Mouse (Mus musculus) telencephalon, adult 2 months (tissue): ENCODE measurements around the gene Racgap1.

ENCODE experiments used
- DNase-seq: peaks from one replicate; pipeline ENCODE4 v3.0.0-alpha.2; 2011; ENCODE audit warnings: low read depth, low spot score

Gene Racgap1

GRCm38 (mm10) chr15:99619821-99620220, 31.6 kb downstream of the Racgap1 start:
- no peak for DNase-seq

- no peak for DNase-seq
Observed at GRCm38 (mm10) chr15:99618595-99618994, 32.9 kb downstream of the Racgap1 start.

- no peak for DNase-seq
Observed at GRCm38 (mm10) chr15:99615246-99615645, 36.2 kb downstream of the Racgap1 start.

DNA sequence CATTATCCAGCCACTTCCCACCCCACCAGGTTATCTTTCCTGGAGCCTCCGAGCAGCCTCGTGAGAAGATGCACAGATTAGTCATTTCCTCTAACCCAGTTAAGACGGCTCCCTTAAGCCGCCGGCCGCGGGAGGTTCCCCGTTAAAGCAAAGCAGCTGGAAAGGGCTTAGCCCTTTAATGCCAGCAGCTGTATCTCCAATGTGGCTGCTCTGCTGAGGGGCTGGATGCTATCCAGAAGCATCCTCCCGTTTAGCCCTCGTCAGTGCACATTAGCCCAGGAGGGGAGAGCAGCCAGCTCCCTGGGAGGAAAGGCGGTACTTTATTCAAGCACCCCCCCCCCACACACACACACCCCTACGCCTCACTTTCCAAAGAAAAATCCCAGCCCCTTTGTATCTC, 36.7 kb downstream of the Racgap1 start:
- no peak for DNase-seq

DNA sequence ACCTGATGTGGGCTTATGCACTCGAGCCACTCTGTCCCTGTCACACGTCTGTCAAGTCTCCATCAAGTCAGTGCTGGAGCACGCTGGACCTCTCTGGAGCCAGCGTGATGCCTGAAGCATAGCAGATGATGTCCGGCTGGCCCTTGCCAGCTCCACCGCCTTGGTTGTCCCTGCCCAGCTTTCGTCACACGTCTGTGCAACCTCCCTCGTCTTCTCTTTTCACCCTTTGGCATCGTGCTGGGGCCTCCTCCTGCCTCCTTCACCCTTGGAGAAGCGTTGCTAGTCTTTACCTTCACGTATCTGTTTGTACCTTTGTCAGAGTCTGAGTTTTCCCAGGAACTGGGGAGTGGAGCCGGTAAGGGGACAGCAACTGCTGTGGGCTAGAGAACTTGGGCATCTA, 37.2 kb downstream of the Racgap1 start:
- DNase-seq, result no peak

GRCm38 (mm10) chr15:99611563-99611962, 39.9 kb downstream of the Racgap1 start:
- no peak for DNase-seq

DNA sequence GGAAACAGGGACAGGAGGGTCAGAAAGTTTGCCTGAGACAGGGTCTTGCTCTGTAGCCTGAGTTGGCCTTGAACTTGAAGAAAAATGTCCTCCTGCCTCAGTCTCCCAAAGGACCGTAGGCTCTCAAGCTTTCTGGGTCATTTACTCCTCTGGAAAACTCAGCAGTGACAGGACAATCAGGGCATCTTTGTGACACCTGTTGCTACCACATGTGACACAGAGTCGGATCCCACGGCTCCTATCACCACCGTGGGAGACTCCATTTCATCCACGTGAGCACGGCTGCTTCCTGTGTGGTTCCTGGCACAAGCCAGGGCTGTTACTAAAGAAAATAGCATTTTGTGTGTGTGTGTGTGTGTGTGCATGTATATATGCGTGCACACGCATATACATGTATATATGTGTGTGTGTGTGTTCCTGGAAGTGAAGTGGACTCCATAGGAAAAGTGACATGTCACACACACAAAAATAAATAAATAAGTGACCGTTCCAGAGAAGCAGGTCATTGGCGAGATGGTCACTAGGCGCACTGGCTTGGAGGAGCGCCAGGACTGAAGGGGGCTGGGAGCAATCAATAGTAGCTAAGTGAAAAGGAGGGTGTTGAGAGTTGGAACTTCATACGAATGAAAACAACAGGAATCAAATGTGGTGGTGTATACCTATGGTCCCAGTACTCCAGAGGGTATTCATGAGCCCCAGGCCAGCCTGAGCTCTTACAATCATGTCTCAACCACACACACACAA, 42.9 kb downstream of the Racgap1 start:
- no peak for DNase-seq

DNA sequence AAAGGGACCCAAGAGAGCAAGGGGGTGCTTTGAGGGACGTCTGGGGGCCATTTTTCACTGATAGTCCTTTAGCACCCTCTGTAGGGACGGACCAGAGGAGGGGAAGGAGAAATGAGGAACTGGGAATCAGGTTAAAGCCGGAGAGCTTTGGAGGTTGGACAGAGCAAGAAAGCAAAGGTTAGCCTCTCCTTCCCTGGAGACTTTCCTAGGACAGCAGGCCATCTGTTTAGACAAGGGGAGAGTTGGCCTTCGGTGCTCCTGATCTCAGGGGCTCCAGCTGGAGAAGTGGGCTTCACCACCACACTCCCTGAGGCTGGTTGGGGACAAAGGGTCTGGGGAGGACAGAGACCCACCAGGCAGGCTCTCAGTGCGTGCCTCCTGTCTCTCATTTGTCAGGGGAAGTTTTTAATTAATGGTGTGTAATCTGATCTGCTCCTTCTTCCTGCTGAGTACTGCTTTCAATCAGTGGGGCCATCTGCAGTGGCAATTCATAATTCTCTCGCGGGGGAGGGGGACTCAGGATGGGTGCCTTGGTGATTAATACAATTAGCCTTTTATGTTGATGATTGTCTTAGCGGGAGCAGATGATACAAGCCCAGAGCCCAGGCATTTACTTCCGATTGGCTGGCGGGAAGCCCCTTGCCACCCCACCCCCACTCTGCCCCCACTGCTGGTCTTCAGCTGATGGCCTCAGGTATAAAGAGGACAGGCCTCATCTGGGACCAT, 43.9 kb downstream of the Racgap1 start:
- no peak for DNase-seq

DNA sequence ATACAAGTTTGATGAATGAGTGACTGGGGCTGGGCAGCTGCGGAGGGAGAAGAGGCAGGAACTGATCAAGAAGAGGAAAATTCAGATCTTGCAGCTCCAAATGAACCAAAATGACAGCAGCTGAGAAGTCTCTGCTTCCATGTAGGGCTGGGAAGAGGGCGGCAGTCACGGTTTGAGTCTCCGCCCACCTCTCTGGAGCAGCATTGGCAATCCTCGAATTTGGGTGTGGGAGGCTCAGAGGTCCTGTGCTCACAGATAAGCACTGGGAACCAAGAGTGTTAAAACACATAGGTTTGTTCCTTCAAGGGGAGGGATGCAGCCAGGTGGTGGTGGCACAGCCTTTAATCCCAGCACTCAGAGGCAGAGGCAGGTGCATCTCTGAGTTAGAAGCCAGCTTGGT, 44.9 kb downstream of the Racgap1 start:
- DNase-seq, result no peak

- DNase-seq, result no peak
Observed at GRCm38 (mm10) chr15:99605595-99605994, 45.9 kb downstream of the Racgap1 start.

DNA sequence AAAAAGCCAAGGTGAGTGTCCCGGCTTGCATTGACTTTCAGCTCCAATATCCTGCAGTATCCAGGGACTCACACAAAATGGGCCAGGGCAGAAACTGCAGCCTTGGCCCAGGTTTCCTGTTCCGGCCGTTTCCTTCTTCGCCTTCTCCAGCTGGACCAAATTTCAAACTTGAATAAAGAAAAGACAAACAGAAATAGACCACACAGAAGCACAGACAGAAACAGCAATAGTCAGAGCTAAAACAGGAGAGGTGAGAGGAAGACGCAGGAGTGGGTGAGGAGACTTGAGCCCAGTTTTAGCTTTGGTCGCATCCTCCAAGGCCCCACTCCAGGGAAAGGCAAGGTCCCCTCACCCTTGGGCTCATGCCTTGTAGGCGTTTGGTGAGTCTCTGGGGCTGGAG, 48.2 kb downstream of the Racgap1 start:
- DNase-seq, result no peak

GRCm38 (mm10) chr15:99602206-99602820, 49.1 kb downstream of the Racgap1 start:
- DNase-seq, result no peak

DNA sequence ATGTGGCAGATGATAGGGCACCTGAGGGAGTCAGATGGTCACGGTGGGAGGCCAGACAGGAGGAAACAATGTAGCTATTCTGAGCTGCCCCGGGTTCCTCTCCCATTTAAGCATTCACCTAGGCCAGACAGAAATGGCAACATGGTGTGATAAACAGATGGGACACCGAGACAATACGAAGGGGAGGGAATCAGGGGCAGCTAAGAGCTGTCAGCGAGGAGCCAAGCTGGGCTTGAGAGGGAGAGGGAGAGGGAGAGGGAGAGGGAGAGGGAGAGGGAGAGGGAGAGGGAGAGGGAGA, 49.7 kb downstream of the Racgap1 start:
- no peak for DNase-seq

- DNase-seq, result no peak
Observed at GRCm38 (mm10) chr15:99600986-99601822, 50.3 kb downstream of the Racgap1 start, which contains the start of gene Aqp6. Aqp6 (plus strand) TSS chr15:99601400.

DNA sequence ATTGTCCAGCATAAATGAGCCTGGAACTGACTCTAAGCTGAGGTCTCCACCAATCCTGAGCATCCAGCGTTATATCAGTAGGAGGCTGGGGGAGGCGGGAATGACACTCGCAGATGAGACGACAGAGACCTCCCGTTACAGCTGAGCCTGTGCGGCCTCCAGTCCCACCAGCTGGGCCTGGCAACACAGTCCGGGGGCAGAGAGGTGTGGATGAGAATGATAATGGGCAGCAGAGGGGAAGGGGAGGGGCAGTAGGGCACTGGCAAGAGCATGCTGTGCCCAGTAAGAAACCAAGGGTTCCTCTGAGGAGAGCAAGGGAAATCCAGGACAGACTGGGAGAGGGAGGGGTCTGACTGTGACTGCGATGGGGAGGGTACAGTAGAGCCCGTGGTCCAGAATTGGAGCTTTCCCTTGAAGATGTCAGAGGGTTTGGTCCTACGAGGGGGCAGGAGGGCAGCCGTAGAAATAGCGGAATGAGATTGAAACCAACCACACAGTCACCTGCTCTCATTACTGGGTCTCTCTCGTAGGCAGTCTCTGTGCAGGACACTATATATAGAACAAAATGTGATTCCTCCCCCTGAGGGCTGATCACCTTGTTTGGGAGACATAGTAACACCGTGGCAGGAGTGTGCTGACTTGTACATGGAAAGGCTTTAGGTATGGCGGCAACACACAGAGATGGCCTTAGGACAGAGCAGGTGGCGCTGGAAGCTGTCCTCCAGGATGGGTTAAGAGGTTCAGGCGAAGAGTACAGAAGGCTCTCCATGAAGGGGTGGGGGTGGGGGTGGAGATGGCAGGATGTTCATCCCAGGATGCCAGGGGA, 52.0 kb downstream of the Racgap1 start:
- no peak for DNase-seq

GRCm38 (mm10) chr15:99597596-99597995, 53.9 kb downstream of the Racgap1 start:
- no peak for DNase-seq

DNA sequence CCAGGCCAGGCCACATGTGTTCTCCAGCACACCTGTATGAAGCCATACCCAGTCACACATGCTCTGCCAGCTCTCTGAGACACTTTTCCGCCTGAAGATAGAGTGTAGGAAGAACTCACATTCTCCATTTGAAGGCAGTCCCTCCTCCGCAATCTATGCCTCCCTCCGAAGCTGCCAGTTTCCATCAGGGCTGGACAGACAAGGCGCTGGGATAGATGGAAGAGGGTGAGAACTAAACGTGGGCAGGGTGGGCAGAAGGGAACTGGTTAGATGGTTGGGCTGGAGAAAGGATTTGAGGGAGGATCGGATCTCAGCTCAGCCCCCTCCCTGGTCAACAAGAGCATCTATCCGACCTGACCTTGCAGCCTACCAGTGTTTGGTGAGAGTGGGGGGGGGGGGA, 54.6 kb downstream of the Racgap1 start:
- DNase-seq, result no peak

GRCm38 (mm10) chr15:99596056-99596687, 55.3 kb downstream of the Racgap1 start:
- DNase-seq, result no peak

DNA sequence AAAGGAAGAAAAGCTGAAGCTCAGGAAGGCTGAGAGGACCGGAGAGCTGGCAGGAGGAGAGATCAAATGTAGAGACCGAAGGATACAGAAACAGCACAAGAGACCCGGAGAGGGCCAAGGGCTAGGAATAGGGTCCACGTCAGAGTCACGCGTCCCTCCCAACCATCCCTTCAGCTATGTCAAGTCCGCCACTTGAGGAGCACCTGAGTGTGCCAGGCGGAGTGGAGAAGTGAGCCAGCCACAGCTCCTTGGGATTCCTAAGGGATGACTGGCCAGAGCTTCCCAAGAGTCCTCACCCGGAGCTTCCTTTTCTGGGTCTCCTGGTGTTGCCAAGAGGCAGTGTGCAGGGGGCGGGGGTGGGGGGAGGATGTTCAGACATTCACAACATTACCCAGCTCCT, 56.5 kb downstream of the Racgap1 start:
- no peak for DNase-seq

- DNase-seq, result no peak
Observed at GRCm38 (mm10) chr15:99592877-99593276, 58.6 kb downstream of the Racgap1 start.

DNA sequence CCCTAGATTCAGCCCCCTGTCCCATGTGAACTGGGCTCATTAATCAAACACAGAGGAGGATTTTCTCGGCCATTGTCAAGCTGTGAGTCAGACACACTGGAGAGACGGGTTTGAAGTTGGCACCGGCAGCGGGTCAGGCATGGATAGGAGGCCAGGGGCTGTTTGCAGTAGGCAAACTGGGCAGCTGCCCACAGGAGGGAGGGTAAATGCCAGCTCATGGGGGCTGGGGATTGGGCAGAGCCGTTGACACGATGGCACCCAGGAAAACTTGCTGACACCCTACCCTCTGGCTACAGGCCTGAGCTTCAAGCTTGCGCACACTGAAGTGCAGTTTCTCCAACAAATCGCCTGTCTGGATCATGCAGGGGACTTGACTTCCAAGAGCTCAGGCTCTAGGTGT, 59.3 kb downstream of the Racgap1 start:
- DNase-seq, result no peak
